Mouse (Mus musculus) G1E (cell line): Measurements from ENCODE around the gene Gchfr. TPM values are rescaled to one million over a fixed set of nuclear protein-coding genes. Genes with fewer than 3 reads are reported as not detected.
A peak's percentile ranks its signal among the peaks of the same experiment; 100 is the strongest.

Experiments
- ATAC-seq: 2 replicates; pipeline ENCODE4 v1.8.0; 2016; ENCODE audit warnings: mild to moderate bottlenecking; ENCODE audit not compliant: insufficient number of reproducible peaks, poor library complexity, low FRiP score, severe bottlenecking; ENCODE audit errors: extremely low read depth
- DNase-seq: peaks from one replicate; pipeline ENCODE4 v3.0.0; 2012; ENCODE audit warnings: low spot score
- H3K27me3 ChIP-seq: 2 replicates; pipeline ENCODE4 v1.6.1; 2012; ENCODE audit warnings: mild to moderate bottlenecking, low read length, inconsistent platforms; ENCODE audit not compliant: insufficient read depth
- H3K36me3 ChIP-seq: replicated peaks from 2 replicates; pipeline ENCODE3; 2012; ENCODE audit warnings: mild to moderate bottlenecking, inconsistent platforms
- H3K4me1 ChIP-seq: 2 replicates; pipeline ENCODE4 v1.6.1; 2012; ENCODE audit warnings: low read depth, low read length, inconsistent platforms, mixed read lengths; ENCODE audit not compliant: insufficient read depth
- H3K4me3 ChIP-seq: 2 replicates; pipeline ENCODE4 v1.5.1; 2012; ENCODE audit warnings: low read depth, mild to moderate bottlenecking, inconsistent platforms, low read length, moderate library complexity, mixed read lengths
- H3K9me3 ChIP-seq: replicated peaks from 2 replicates; pipeline ENCODE4 v1.6.1; 2012; ENCODE audit warnings: inconsistent platforms
- CTCF ChIP-seq: IDR thresholded peaks from 2 replicates; pipeline ENCODE4 v1.5.1; 2012; ENCODE audit warnings: low read depth, low read length, inconsistent platforms, mixed read lengths
- GATA1 ChIP-seq: IDR thresholded peaks from 2 replicates; pipeline ENCODE4 v1.6.1; 2012; ENCODE audit warnings: borderline replicate concordance, low read length, inconsistent platforms, mixed read lengths
- GATA2 ChIP-seq: IDR thresholded peaks from 2 replicates; pipeline ENCODE4 v1.6.1; 2012; ENCODE audit warnings: low read depth, low read length, inconsistent platforms, borderline replicate concordance
- POLR2AphosphoS5 ChIP-seq: IDR thresholded peaks from 2 replicates; pipeline ENCODE4 v1.6.1; 2012; ENCODE audit warnings: low read depth, low read length, inconsistent platforms; ENCODE audit not compliant: insufficient replicate concordance
- TAL1 ChIP-seq: conservative IDR thresholded peaks from 2 replicates; pipeline ENCODE4 v1.6.1; 2012; ENCODE audit warnings: low read depth, low read length, inconsistent platforms, mixed read lengths
- polyA plus RNA-seq: library from polyadenylated mRNA; stranded (reverse); fragments of >175 nt; gene quantifications from 2 replicates; pipeline ENCODE4 v1.2.3, GENCODE M21; 2012
- total RNA-seq, 2 experiments: library from RNA; stranded (forward) in 1 of 2; stranded (reverse) in 1 of 2; fragments of 200-1000 nt in 1 of 2; fragments of >200 nt in 1 of 2; fragmentation: Nextera tagmentation in 1 of 2; gene quantifications; 2 replicates each; pipeline ENCODE4 v1.2.3; 2014 to 2017

The Gchfr gene
- total and polyA plus RNA-seq, 3 experiments, result 6.7 to 43.5 TPM; not detected in 1

GRCm38 (mm10) chr2:119152255-119152654 is 15.3 kb upstream of the Gchfr start:
- DNase-seq, result no peak
- no peaks in the 10 kb centered on the region for H3K9me3 ChIP-seq
- H3K27me3 ChIP-seq, result no peaks in the 10 kb centered on the region
- no peak for ATAC-seq
- peaks cover 57% of the 10 kb centered on the region for H3K4me1 ChIP-seq
- peak overlapping the region; percentile 18; the same call in 1 of the 2 replicates for H3K4me3 ChIP-seq
- H3K36me3 ChIP-seq, result peaks cover 76% of the 10 kb centered on the region
- TF ChIP-seq TAL1, result no peak
- no peak for TF ChIP-seq GATA1
- TF ChIP-seq GATA2, result no peak

- DNase-seq (no peak), ATAC-seq (no peak)
- H3K4me1 ChIP-seq, result peaks cover 59% of the 10 kb centered on the region
- peak overlapping the region; percentile 31; the same call in 1 of the 2 replicates for H3K4me3 ChIP-seq
- no peaks in the 10 kb centered on the region for H3K9me3 ChIP-seq
- TF ChIP-seq TAL1 (no peak), GATA1 (no peak), GATA2 (no peak), CTCF (no peak), POLR2AphosphoS5 (no peak)
- no peaks in the 10 kb centered on the region for H3K27me3 ChIP-seq
- peaks cover 52% of the 10 kb centered on the region for H3K36me3 ChIP-seq
These were observed 12.9 kb upstream of the Gchfr start for GRCm38 (mm10) chr2:119154683-119155082.

- peak; percentile 64 for DNase-seq
- Histone ChIP-seq H3K9me3 (no peaks in the 10 kb centered on the region), H3K27me3 (no peaks in the 10 kb centered on the region), H3K36me3 (peaks cover 45% of the 10 kb centered on the region), H3K4me1 (peaks cover 64% of the 10 kb centered on the region), H3K4me3 (peak overlapping the region; percentile 100)
- peak; percentile 81 for ATAC-seq
- TF ChIP-seq TAL1 (peak; percentile 91), POLR2AphosphoS5 (no peak), GATA2 (0 out of 2 replicates have a peak, but pooled peaks have one; percentile 57), GATA1 (no peak), CTCF (no peak)
These were observed 12.2 kb upstream of the Gchfr start for GRCm38 (mm10) chr2:119155388-119155787.

- Histone ChIP-seq H3K27me3 (no peaks in the 10 kb centered on the region), H3K4me3 (peak overlapping the region; percentile 100), H3K4me1 (peaks cover 62% of the 10 kb centered on the region), H3K36me3 (peaks cover 37% of the 10 kb centered on the region), H3K9me3 (no peaks in the 10 kb centered on the region)
- DNase-seq (peak; percentile 25), ATAC-seq (no peak)
- TF ChIP-seq GATA2 (no peak), TAL1 (no peak), GATA1 (no peak), CTCF (no peak), POLR2AphosphoS5 (no peak)
These were observed 11.4 kb upstream of the Gchfr start for GRCm38 (mm10) chr2:119156081-119156680.

GRCm38 (mm10) chr2:119156681-119157572 is 10.6 kb upstream of the Gchfr start, which contains the start of gene Rmdn3:
Gene Rmdn3 (minus strand): TSS chr2:119157034.
- Histone ChIP-seq H3K4me3 (peak within 1 kb of the TSS; percentile 100), H3K27me3 (no peaks in the 10 kb centered on the region), H3K36me3 (peaks cover 29% of the 10 kb centered on the region), H3K4me1 (peaks cover 66% of the 10 kb centered on the region), H3K9me3 (no peaks in the 10 kb centered on the region)
- peak; percentile 89 for DNase-seq
- no peak for TF ChIP-seq GATA1
- TF ChIP-seq GATA2, result no peak
- TF ChIP-seq TAL1, result no peak
- ATAC-seq, result peak; percentile 30; the same call in 1 of the 2 replicates

- Histone ChIP-seq H3K27me3 (no peaks in the 10 kb centered on the region), H3K4me3 (no peak overlapping the region; the same call in 1 of the 2 replicates), H3K36me3 (peaks cover 20% of the 10 kb centered on the region), H3K4me1 (peaks cover 65% of the 10 kb centered on the region), H3K9me3 (no peaks in the 10 kb centered on the region)
- ATAC-seq (no peak), DNase-seq (no peak)
- TF ChIP-seq GATA2 (no peak), TAL1 (no peak), GATA1 (no peak), POLR2AphosphoS5 (no peak), CTCF (no peak)
These were observed 9.7 kb upstream of the Gchfr start for GRCm38 (mm10) chr2:119157836-119158235.
